Mouse (Mus musculus): ENCODE measurements around the gene Mgarp.
A peak's percentile ranks its signal among the peaks of the same experiment; 100 is the strongest.

Gene Mgarp

GRCm38 (mm10) chr3:51340552-51341267 lies 55.8 kb downstream of the Mgarp start, which contains the start of gene Elf2:
Elf2 (minus strand) TSS chr3:51340663.
- DNase-seq (ENCODE audit: low spot score in 2 of 2): peak; percentile 56 to 77

- DNase-seq (ENCODE audit: low spot score in 2 of 2): no peak
Measured at GRCm38 (mm10) chr3:51339734-51340551, 56.6 kb downstream of the Mgarp start.

- no peak for DNase-seq (ENCODE audit: low spot score in 2 of 2)
Measured at GRCm38 (mm10) chr3:51339378-51339733, 57.2 kb downstream of the Mgarp start.
